Mouse (Mus musculus) thymus, postnatal 4 days (tissue): ENCODE measurements around the gene Slc46a2.

Experiments
- DNase-seq: peaks from one replicate; pipeline ENCODE4 v3.0.0; 2021

Gene Slc46a2

DNA sequence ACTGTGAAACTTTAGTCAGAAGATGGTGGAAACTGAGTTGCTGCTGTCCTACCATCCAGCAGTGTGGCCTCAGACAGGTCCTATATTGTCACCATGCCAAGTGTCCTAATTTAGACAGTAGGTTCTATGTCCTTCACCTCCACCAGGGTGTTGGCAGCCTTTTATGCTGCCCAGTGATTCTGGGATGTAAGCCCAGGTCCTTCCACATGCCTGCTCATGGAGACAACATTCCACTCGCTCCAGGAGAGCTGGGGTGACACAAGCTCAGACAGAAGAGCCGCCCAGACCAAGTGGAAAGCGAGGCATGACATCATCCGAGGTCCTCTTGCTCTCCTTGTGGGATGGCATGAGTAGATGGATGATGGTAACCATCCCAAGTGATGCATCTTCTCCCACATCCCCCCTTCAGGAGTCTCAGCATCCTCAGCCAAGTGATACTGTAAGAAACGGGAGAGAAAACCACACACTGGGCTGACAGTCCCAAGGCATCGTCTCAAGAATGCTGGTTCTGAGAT, 24.7 kb downstream of the Slc46a2 start:
- no peak for DNase-seq

DNA sequence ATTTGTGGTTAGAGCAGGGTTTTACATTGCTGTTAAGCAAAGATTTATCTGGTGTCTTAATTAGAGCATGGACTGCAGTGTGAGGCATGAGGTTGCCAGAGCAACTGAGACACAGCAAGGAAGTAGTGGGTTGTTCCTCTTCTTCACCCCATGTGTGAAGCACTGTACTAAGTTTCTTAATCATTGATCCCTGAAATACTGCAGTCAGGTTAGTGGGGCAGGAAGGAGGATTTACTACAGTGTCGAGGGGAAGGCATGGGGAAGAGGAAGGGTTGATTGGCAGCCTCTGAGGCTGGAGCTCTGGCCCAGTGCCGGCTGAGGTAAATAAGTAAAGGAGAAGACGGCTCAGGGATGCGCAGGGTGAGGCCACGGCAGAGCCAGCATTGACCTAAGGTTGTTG, 26.8 kb downstream of the Slc46a2 start:
- DNase-seq = no peak

DNA sequence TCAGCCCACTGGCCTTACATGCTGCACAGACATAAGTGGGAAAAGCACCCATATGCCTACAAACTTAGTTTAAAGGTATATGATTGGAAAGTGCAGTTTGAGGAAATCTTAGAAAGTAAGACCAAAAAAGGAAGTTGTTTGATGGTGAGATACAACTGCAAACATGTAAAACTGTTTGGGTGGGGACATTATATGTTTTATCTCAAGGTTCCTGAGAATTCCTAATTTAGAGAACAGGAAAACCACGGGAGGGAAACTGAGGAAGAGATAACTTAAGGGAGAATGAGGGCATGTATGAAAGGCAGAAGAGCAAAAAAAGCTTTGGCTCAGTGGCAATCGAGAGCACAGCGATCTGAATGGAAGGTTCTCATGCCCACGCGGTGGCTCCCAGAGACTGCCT, 27.8 kb downstream of the Slc46a2 start:
- DNase-seq = no peak

DNA sequence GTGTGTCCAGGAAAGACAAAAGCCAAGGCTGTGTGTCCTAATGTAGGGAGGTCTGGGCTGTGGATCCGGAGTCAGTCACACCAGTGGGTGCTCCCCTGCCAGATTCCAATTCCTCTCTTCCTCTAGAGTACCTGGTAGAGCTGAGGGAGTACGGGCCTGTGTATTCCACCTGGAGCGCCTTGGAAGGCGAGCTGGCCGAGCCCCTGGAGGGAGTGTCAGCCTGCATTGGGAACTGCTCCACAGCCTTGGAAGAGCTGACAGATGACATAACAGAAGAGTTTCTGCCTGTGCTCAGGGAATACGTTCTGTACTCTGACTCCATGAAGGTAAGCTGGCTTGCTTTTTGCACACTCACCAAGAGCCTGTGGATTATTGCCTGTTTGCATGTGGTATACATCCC, 28.6 kb downstream of the Slc46a2 start:
- DNase-seq = no peak

DNA sequence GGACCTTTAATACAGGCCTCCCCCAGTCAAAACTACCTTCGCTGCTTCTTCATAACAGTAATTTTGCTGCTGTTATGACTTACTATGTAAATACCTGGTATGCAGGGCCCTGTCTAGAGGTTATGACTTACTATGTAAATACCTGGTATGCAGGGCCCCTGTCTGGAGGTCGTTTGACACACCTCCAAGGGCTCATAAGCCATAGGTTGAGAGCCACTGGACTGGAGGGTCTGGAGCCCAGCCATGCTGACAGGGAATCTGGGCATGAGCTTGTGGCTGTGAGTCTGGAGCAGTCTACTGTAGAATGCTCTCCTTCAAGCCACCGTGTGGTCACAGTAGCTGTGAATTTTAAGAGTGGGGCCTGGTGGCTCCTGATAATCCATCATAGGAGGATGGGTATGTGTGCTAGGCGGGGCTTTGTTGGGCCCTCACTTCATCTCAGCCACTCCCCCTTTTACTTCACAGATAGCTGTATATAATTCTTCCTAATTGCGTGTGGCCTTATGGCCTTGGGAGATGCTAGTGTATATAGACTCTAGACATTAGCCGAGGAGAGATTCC, 30.6 kb downstream of the Slc46a2 start:
- DNase-seq = no peak

DNA sequence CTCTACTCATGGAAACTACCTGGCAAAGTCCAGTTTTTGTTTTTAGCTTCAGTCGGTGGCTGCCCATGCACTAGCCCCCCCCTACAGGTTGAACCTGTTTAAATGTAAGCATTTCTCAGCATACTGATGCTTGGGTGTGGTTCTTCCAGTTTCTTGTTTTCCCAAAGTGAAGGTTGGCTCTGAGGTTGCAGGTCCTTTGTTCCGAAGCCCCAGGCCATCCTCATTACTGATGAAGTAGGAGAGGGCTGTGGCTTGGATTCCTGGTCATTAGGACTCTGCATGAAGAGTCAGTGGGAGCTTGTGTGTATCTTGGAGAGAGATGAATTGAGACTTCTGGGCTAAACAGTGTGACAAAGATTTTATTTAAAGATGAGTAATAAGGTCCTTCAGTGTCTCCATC, 33.6 kb downstream of the Slc46a2 start:
- no peak for DNase-seq

DNA sequence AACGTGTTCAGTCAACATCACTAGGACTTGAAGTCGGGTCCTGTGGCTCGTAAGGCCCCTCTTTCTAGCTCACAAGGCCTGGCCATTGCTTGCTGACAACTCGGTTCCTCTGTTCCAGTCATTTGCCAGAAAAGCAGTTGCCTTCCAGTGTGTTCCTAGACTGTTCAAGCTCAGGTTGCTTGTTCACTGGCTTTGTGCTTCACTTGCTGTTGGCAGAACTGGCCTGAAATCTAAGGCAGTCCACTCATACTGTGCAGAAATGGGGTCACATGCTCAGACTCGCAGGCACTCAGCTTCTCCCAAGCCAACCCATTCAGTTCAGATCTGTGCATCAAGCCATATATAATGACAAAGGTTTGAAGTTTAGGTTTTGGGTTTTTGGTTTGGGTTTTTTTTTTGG, 34.1 kb downstream of the Slc46a2 start:
- DNase-seq = no peak

DNA sequence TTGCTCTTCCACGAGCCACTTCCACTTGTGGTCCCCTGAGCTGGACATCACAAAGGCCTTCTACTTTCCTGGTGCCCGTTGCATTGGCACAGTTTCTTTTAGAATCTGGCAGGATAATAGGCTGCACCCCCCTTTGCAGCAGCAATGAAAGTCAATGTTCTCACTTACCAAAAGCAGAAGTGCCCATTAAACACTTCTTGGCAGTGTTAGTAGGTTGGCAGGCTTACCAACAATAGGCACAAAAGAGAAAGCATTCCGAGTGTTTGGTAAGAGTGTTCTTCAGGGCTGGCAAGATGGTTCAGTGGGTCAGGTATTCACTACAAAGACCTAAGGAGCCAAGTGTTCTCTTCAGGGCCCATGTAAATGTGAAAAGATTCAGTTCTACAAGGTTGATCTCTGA, 35.4 kb downstream of the Slc46a2 start:
- DNase-seq = no peak

DNA sequence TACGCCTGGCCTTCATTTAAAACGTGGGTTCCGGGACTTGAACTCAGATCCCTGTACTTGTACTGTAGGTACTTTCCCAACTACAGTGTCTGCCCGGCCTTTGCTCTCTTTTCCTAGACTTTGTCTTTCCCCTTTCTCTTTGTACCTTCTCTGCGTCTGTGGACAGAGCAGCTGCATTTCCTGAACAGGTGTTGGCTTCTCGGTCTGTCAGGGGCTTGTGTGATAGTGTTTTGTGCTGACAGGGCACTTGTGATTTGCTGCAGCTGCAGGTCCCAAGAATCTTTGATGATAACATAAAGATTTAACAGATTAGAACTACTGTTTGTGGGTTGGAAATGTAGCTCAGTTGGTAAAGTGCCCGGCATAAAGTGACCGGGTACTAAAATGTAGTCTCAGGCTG, 36.3 kb downstream of the Slc46a2 start:
- peak; percentile 54 for DNase-seq

DNA sequence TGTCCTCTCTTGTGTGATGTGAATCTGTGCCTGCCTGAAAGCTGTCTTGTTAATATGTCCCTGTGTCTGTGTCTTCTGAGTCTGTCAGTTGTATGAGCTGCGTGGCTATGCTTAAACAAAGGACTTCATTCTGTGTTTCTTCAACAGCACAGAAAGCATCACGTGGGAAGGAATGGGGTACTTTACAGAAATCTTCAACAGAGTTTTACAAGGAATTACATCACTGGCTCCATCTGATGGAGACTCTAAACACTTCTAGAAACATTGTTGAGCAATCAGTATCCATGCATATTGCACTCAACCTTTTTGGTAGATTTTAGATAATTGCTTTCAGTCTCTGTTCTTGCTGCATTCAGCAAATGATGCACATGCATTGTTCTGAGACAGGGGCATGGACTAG, 37.8 kb downstream of the Slc46a2 start:
- DNase-seq = no peak

DNA sequence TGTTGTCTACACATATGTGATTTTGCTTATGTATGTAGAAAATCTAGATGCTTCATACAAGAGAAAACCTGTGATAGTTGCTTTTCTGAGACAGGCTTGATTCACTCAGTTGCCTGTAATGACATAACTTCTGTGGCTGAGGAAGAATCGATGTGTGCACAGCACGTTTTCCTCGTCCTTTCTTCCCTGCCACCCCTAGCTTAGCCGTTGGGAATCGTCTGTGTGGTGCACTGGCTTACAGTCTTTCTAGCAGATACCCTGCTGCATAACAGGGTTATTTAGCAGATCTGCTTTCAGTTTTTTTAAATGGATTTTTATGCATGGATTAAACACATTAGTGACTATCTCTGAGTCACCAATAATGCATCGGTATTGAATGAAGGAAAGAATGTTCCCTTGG, 38.3 kb downstream of the Slc46a2 start:
- no peak for DNase-seq

DNA sequence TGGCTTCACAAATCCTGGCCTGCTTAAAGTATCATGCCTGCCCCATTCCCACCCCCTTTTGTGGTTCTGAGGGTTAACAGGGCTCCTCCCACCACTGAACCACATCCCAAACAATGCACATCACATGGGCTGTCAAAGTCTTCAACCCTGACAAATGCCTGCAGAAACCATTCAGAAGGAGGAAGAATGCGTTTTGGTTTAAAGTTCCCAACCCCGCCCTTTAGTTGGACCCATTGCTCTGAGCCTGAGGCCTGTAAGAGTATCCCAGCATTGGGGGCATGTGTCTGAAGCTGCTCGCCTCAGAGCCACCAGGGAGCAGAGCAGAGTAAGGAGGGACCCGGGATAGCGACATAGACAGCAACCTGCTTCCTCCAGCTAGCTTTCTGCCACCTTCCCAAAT, 41.0 kb downstream of the Slc46a2 start:
- DNase-seq = no peak

DNA sequence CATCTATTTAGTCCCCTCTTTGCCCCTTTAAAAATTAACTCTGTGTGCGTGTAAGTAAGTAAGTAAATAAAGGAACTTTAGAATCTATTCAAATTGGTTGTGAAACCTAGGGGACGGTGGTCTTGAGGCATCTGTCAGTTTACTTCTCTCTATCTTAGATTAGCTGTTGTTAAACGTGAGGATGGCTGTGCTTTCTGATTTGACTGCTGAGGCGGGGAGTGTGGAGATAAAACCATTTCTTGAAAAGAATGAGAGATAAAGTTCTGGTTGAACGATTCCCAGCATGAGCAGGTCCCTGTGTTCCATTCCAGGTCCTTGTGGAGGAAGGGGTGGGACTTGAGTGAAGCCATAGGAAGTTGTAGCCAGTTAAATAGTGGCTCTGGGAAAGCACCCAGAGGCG, 41.6 kb downstream of the Slc46a2 start:
- no peak for DNase-seq

DNA sequence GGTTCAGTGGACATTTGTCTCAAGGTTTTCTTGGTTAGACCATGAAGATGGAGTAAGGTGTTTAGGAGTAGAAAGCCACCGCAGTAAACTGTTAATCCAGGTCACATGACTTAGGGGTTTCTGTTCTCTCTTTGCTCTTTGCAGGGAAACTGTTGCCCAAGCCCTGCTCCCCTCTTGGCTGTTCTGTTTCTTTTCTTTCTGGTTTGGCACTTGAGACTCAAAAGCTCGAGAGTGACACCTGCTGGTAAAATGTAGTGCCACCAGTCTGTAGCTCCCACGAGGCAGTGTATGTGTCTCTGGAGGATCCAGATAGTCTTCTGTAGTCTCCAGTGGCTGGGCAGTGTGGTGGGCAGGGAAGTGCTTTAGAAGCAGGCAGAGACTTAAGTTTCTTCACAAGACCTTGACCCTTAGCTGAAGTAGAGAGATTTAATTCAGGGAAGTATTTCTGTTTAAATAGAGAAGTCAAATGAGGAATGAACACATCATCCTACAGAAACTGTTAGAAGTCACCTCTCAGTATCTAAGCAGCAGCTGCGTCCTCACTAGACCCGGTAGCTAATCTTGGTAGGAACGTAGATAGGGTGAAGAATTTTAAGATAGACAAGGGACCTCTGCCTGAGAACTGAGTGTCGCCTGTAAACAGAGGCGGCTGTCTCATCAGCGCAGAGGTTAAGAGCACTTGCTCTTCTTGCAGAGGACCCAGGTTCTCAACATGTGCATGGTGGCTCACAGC, 43.8 kb downstream of the Slc46a2 start:
- DNase-seq = peak; percentile 85

DNA sequence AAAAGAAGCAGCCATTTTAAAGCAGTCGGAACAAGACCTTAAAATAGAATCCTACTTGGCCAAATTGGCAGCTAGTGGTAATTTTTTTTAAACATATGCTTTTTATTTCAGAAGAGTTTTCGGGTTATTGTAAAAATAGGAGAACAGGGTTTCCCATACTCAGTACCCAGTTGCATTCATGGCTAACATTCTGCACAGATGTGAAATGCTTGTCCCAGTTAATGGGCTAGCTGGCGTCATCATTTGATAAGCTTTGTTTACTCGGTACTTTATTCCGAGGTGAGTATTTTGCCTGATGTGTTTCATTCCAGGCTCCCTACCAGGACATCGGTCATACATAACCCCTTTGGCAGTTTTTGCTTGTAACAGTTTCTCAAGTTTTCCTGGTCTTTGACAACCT, 44.4 kb downstream of the Slc46a2 start:
- DNase-seq = no peak

DNA sequence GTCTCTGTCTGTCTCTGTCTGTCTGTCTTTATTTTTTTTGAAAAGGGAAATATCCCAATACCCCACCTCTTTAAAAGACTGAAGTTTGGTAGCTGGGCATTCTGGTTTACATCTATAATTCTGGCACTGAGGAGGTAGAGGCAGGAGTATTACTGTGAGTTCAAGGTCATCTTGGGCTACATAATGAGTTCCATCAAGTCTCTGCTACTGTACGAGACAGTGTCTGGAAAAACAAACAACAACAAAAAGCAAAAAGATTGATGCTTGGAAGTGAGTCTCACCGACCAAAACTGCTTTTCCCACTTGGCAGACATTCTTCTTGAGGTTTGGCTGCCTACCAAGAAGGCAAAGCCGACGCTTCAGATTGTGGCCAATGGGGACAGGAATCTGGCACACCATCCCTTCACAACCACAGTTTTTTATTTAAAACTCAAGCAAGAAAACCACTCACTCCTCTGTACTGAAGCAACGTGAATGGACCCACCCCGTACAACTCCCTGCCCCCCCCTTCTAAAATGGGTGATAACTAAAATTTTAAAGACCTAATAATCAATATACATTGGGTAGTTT, 45.3 kb downstream of the Slc46a2 start:
- no peak for DNase-seq

DNA sequence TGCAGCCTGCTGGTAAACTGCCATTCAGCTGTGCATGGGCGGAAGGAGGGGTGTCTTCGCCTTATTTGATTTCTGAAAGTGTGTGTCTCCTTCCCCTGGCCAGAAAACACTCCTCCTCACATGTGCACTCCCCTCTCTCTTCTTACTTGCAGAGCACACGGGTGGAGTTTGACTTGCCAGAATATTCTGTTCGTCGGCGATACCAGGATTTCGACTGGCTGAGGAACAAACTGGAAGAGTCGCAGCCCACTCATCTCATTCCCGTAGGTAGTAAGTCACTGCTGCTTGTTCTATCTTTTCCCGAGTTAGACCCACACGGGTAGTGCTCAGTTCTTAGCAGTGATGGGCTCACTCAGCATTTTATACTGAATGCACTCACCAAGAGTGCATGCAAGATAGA, 46.8 kb downstream of the Slc46a2 start:
- no peak for DNase-seq

DNA sequence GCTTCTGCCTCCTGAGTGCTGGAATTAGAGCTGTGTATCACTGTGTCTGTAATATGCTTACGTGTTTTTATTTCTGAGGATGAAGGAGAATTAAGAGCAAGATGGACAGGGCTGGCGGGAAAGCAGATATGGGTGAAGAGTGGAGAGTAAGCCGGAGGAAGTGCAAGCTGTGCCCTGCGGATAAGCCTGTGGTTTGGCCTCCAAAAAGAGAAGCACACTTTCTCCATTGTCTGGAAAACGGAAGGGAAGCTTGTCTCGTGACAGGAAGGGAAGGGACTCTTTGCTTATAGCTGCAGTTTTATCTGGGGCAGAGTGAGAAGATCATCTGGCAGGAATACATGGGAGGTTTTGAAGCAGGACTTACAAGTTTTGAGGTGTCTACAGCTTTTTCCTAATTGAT, 51.0 kb downstream of the Slc46a2 start:
- DNase-seq = no peak

DNA sequence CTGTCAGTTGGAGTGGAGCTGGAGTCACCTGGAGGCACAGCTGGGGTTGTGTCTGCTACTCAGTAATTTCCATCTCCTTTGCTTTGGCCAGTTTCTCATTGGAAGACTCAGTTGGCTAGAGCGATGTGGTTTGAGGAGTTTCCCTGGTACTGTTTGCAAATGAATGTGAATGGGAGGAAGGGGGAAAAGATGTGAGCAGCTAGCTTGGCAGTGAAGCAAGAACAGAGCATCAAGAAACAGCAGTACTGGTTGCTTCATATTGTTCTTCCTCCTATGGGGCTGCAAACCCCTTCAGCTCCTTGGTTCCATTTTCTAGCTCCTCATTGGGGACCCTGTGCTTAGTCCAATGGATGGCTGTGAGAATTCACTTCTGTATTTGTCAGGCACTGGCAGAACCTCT, 52.5 kb downstream of the Slc46a2 start:
- DNase-seq = no peak

DNA sequence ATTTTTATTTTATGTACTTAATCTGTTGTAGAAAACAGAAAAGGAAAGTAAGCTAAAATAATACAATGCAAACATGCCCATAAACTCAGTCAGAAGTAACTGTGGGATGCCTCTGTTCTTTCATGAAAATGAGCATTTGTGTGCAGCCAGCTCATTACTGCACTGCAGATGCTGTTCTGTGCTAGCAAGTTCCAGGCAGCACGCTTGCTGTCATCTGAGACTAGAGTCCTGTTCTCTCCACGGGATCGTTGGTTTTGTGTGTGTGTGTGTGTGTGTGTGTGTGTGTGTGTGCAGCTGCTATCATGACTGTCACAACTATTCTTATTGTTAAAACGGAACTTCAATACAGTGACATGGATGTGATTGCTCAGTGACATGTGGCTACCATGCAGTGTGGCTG, 53.0 kb downstream of the Slc46a2 start:
- no peak for DNase-seq

DNA sequence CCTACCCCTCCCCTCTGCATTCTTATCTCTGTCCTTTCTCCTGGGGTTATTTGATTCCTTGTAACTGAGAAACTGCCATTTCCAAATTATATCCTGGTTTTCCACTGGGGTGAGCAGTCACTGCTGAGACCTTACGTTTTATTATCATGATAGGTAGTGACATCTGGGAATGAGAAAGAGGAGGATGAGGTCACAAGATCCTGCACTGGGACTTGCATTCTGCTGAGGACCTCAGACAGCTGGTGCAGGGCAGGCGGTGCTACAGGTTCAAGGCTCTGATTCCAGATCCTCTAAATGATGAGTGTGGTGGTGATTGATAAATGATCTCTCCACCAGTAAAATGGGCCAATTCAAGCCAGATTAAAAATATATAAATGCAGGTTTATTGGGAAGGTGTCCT, 54.4 kb downstream of the Slc46a2 start:
- no peak for DNase-seq

DNA sequence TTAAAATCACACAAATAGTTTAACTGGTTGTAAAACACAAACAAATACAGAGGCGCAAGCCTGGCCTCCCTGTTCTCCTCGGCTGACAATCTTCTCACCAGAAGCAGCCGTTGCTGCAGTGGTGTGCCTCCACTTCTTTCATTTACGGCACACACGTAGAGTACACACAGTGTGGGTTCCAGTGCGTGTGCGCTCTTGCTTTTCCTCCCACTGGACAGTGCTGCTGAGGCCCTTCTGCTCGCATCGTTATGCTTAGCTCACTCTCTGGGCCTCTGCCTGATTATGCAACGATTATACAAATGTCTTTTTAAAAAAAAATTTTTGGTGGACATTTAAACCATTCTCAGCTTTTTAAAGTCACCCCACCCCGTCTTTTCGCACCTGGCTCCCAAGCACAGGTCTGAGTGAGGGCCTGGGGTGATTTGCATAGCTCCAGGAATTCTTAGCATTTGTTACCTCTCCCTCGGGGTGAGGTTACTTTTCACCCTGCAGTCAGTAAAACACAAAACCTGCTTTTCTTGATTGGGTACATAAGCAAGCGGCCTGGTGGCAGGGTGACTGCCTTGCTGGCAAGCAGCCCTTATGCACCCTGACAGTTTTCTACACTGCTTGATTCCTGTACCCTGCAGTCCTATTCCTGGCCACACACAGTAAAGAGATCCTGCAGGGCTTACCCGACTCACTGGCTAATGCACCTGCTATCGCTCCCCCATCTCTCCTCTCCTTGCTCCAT, 55.0 kb downstream of the Slc46a2 start:
- no peak for DNase-seq
